Mouse (Mus musculus): ENCODE measurements around the gene 1700001O22Rik. TPM values are rescaled to one million over a fixed set of nuclear protein-coding genes. Genes with fewer than 3 reads are reported as not detected.

Gene 1700001O22Rik
- total and polyA plus RNA-seq, 3 experiments, result not detected

- no peaks in the 10 kb centered on the region for H3K36me3 ChIP-seq (replicated peaks in 1 of 2; ENCODE audit: control insufficient read depth in 1 of 2, insufficient read depth in 1 of 2, low read length in 1 of 2)
- dilution Hi-C loops (cut with MboI; ENCODE audit: extremely low pct_ligation_motif_present, extremely low pct_unique_long_range_greater_than_20kb, low sequenced_read_pairs), result no loop called here
- in situ Hi-C loops (cut with MboI; ENCODE audit: low pct_ligation_motif_present, low pct_unique_long_range_greater_than_20kb, low sequenced_read_pairs), result no loop called here
- no peaks in the 10 kb centered on the region for H3K79me2 ChIP-seq (replicated peaks; ENCODE audit: control insufficient read depth, extremely low read depth, insufficient read depth, poor library complexity, severe bottlenecking)
- no peaks in the 10 kb centered on the region for H3K27me3 ChIP-seq (replicated peaks)
- DNase-seq (ENCODE audit: extremely low read depth), result no peak
- H3K4me3 ChIP-seq (replicated peaks in 1 of 3; ENCODE audit: low read depth in 2 of 3, low read length in 2 of 3, poor library complexity in 1 of 3), result no peak overlapping the region
- no peak overlapping the region for H3K9ac ChIP-seq (ENCODE audit: insufficient read depth, low read depth)
- H3K4me2 ChIP-seq (ENCODE audit: insufficient read depth, low read depth, poor library complexity, severe bottlenecking), result no peak overlapping the region
- TF ChIP-seq BHLHE40 (IDR thresholded peaks at IDR 0.05; ENCODE audit: low read depth, low read length) (no peak), ETS1 (conservative IDR thresholded peaks at IDR 0.05; ENCODE audit: low read depth, low read length) (no peak), E2F4 (IDR thresholded peaks at IDR 0.05; ENCODE audit: insufficient replicate concordance, low read depth, low read length) (no peak), TBP (conservative IDR thresholded peaks at IDR 0.05; ENCODE audit: low read depth, low read length) (no peak), IRF4 (IDR thresholded peaks at IDR 0.05; ENCODE audit: low read depth, low read length) (no peak), SMC3 (IDR thresholded peaks at IDR 0.05; ENCODE audit: low read depth, low read length) (no peak), CHD1 (IDR thresholded peaks at IDR 0.05; ENCODE audit: low read depth, low read length) (no peak)
- H3K9me3 ChIP-seq (replicated peaks; ENCODE audit: low read length), result no peaks in the 10 kb centered on the region
- no peak overlapping the region for H3K27ac ChIP-seq (ENCODE audit: insufficient read depth, low read depth)
- H3K4me1 ChIP-seq (ENCODE audit: control insufficient read depth in 1 of 2, insufficient read depth in 2 of 2), result peaks cover 3 to 5% of the 10 kb centered on the region in 2 experiments; a peak in 3 of 4 replicates
These were observed 19.1 kb downstream of the 1700001O22Rik start for GRCm38 (mm10) chr2:30784078-30784994.

GRCm38 (mm10) chr2:30783346-30783745 is 20.1 kb downstream of the 1700001O22Rik start:
- no peak overlapping the region for H3K4me3 ChIP-seq (replicated peaks in 1 of 3; ENCODE audit: low read depth in 2 of 3, low read length in 2 of 3, poor library complexity in 1 of 3)
- H3K9me3 ChIP-seq (replicated peaks; ENCODE audit: low read length), result no peaks in the 10 kb centered on the region
- H3K4me2 ChIP-seq (ENCODE audit: insufficient read depth, low read depth, poor library complexity, severe bottlenecking), result no peak overlapping the region
- H3K27me3 ChIP-seq (replicated peaks), result no peaks in the 10 kb centered on the region
- no peak overlapping the region for H3K9ac ChIP-seq (ENCODE audit: insufficient read depth, low read depth)
- no peak for DNase-seq (ENCODE audit: extremely low read depth)
- dilution Hi-C loops (cut with MboI; ENCODE audit: extremely low pct_ligation_motif_present, extremely low pct_unique_long_range_greater_than_20kb, low sequenced_read_pairs) (no loop called here), in situ Hi-C loops (cut with MboI; ENCODE audit: low pct_ligation_motif_present, low pct_unique_long_range_greater_than_20kb, low sequenced_read_pairs) (no loop called here)
- H3K4me1 ChIP-seq (ENCODE audit: control insufficient read depth in 1 of 2, insufficient read depth in 2 of 2), result peaks cover 3 to 14% of the 10 kb centered on the region in 2 experiments; a peak in 3 of 4 replicates
- H3K27ac ChIP-seq (ENCODE audit: insufficient read depth, low read depth), result no peak overlapping the region
- TF ChIP-seq USF2 (conservative IDR thresholded peaks at IDR 0.05; ENCODE audit: low read depth, low read length) (0 out of 2 replicates have a peak, but pooled peaks have one; percentile 12), MYC (IDR thresholded peaks at IDR 0.05; ENCODE audit: low read depth, low read length) (no peak)
- no peaks in the 10 kb centered on the region for H3K79me2 ChIP-seq (replicated peaks; ENCODE audit: control insufficient read depth, extremely low read depth, insufficient read depth, poor library complexity, severe bottlenecking)
- no peaks in the 10 kb centered on the region for H3K36me3 ChIP-seq (replicated peaks in 1 of 2; ENCODE audit: control insufficient read depth in 1 of 2, insufficient read depth in 1 of 2, low read length in 1 of 2)

Data from CH12.LX (cell line).